Mouse (Mus musculus): ENCODE measurements at regions not wholly inside any gene's neighbourhood (a gene's known extent, or its start where the extent isn't known, plus 50 kb on each side); places are given as distances from the start of the nearest gene placed in this dataset.
A peak's percentile ranks its signal among the peaks of the same experiment; 100 is the strongest.

GRCm38 (mm10) chr15:97578046-97578445 lies 127.6 kb downstream of the Rpap3 start:
- DNase-seq (ENCODE audit: low spot score in 2 of 2) = no peak

DNA sequence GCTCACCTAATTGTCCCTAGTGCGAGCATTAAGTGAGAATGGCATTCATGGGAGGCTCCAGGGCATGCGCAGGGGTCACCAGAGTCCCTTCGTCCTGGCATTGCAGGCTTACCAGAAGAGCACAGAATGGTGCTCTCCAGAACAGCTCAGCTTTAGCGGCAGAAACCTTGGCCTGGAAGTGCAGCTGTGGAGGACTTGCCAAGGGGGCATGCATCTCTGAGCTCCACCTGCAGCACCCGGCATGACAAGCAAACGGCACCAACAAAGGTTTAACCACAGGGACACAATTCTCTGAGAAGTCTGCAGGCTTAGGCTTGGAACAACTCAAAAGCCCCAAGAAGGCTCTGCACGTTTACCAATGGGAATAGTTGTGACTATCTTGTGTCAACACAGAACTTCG lies 128.4 kb downstream of the Rpap3 start:
- DNase-seq (ENCODE audit: low spot score in 2 of 2) = no peak

DNA sequence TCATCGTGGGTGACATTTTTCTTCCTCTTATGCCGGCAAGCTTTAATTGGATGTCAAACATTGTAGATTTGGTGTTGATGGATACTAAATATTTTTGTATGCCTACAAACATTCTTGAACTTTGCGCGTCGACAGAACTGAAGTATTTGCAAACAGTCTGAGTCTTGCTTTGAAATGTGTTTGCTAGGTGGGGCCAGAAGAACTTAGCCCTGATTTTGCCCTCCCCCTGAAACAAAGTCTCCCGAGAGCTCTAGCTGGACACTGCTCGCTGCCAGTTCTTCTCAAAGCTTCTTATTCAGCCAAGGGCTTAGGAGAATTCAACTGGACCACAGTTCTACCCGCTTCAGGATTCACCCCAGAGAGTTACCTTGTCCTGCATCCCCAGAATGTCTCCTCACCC lies 133.0 kb downstream of the Rpap3 start:
- DNase-seq (ENCODE audit: low spot score in 2 of 2) = no peak

GRCm38 (mm10) chr15:97571885-97572284 lies 133.7 kb downstream of the Rpap3 start:
- no peak for DNase-seq (ENCODE audit: low spot score in 2 of 2)

GRCm38 (mm10) chr15:97560096-97560495 lies 145.5 kb downstream of the Rpap3 start:
- DNase-seq (ENCODE audit: low spot score in 2 of 2) = no peak

GRCm38 (mm10) chr15:97558725-97559124 lies 146.9 kb downstream of the Rpap3 start:
- DNase-seq (ENCODE audit: low spot score in 2 of 2) = no peak

GRCm38 (mm10) chr15:97548354-97548753 lies 157.3 kb downstream of the Rpap3 start:
- DNase-seq (ENCODE audit: low spot score in 2 of 2) = no peak

GRCm38 (mm10) chr15:97545034-97545433 lies 160.6 kb downstream of the Rpap3 start:
- no peak for DNase-seq (ENCODE audit: low spot score in 2 of 2)

DNA sequence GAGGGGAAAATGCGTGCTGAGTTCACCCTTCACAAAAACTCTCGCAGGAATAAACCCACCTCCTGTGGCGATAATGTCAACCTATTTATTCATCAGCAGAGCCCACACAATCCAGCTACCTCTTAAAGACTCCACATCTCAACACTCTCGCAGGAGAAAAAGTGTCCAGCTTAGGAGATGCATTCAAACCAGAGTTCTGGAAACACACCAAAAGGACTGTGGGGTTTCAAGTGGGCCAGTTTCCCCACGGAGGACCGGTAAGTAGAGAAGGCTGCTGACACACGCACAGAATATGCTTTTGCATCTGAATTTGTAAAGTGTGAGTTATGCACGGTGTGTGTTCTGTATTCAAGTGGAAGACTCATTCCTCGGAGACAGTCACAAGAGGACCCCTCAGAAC lies 164.0 kb downstream of the Rpap3 start:
- DNase-seq (ENCODE audit: low spot score in 2 of 2) = no peak

DNA sequence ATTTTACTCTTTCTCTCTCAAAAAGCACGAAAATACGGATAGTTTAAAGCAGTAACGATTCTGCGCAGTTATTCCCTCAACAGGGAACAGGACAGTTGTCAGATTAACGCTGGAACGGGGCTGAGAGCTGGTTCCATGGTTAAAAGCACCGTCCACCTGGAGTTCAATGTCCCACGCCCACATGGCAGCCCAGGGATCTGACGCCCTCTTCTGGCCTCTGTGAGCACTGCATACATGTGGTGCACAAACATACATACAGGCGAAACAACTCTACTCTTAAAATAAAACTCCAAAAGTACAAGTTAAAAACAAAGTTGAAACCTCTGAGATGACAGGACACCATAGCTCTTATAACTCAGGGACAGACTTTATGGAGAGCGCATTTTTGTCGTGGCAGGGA lies 169.5 kb downstream of the Rpap3 start:
- no peak for DNase-seq (ENCODE audit: low spot score in 2 of 2)

GRCm38 (mm10) chr15:97534878-97535277 lies 170.7 kb downstream of the Rpap3 start:
- DNase-seq (ENCODE audit: low spot score in 2 of 2) = no peak

GRCm38 (mm10) chr15:97533553-97534291 lies 171.9 kb downstream of the Rpap3 start:
- DNase-seq (ENCODE audit: low spot score in 2 of 2) = no peak

GRCm38 (mm10) chr15:97532346-97532910 lies 173.2 kb downstream of the Rpap3 start:
- peak in 1 of 2 experiments; percentile 48 for DNase-seq (ENCODE audit: low spot score in 2 of 2)

- no peak for DNase-seq (ENCODE audit: low spot score in 2 of 2)
These were observed 177.2 kb downstream of the Rpap3 start for GRCm38 (mm10) chr15:97528291-97529050.

DNA sequence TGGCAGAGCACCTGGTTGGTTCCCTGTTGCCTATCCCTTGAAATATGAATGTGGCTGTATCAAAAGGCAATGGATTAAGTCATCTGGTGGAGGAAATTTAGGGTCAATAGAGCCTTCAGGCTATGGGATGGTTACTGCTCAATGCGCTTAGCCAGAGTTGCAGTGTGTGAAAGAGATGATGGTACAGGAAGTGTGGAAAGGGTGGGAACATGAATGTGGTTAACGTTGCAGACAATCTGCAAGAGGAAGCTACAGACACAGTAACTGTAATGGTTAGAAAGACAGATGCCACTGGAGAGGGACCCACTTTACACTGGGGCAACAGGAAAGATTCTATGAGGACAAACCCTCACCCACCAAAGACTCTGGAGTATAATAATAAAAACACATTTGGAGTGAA lies 185.2 kb downstream of the Rpap3 start:
- no peak for DNase-seq (ENCODE audit: low spot score in 2 of 2)

DNA sequence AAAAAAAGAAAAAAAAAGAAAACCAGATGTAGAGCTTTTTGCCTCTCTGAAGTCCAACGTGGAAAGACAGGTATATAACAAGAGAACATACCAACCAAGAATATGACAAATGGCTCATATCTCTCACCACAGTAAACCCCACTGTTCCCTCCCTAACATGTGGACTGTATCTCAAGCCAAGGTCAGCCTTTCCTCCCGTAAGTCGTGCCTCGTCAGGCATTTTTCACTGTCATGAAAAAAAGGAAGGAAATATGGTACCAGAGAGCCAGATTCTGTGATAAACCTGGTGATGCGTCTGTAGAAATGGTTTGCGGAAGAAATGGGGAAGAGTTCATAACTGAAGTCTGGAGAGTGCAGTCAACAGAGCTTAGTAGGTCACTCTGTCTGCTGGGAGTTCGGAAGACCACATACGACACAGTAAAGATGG lies 185.7 kb downstream of the Rpap3 start:
- no peak for DNase-seq (ENCODE audit: low spot score in 2 of 2)

DNA sequence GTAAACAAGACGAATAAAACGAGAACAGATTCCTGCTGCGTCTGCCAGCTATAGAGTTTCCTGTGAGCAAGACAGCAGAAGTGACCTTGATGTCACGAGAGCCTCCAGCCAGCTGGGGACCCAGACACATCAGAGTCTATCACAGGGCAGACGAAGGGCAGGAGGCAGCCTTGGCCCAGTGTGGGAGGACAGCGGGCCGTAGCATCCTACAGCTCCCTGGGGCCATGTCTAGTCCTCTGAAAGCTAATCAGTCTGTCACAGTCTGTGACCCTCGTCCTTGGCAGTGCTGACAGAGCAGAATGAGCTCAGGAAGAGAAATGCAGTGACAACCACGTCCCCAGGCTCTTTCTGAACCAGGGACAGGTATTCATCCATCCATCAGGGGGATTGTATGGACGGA lies 187.7 kb downstream of the Rpap3 start:
- no peak for DNase-seq (ENCODE audit: low spot score in 2 of 2)

GRCm38 (mm10) chr15:97517188-97517587 lies 188.4 kb downstream of the Rpap3 start:
- DNase-seq (ENCODE audit: low spot score in 2 of 2) = no peak

DNA sequence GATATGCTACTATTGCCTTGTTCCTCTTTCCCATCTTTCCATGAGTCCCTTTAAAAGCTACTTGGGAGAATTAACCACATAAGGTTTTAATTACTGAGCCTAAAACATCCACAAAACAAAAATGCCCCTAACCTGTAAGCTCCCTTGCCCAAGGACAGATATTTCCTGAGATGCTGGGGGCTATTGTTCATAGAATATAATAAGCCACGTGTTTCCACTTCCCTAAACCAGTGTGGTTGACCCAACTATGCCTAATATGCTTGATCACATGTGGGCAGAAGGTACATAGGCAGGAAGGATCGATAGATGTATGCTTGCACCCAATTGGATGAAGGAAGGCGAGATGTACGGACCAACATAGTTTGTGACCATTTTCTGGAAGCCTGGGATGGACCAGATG lies 189.9 kb downstream of the Rpap3 start:
- DNase-seq (ENCODE audit: low spot score in 2 of 2) = no peak

DNA sequence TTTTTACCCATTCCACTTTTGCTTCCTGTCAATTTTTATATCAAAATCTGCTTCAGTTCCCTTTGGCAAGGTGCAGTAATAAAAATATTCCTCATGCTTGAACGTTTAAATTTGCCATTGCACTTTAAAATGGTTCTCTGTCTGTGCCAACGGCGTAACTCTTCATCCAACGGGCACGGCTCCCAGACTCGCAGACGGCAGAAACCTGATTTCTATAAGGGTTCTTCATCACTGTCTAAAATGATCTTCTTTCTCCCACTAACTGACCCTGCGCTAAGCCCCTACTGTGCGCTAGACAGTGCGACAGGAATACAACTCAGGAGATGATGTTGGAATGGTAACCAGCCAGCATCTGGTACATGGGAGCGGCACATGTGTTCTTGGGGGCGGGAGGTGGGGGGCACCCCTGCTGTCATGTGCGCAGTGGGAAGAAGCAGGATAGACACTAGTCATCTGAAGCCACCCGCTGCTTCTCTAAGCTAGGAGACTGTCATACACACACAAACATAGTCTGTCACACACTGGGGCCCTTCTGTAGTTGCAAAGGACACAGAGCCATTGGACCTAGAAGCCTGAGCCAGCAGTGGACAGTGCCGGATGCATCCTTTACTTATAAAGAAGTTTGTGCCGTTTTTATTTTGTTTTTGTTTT lies 197.8 kb downstream of the Rpap3 start:
- DNase-seq (ENCODE audit: low spot score in 2 of 2) = no peak

DNA sequence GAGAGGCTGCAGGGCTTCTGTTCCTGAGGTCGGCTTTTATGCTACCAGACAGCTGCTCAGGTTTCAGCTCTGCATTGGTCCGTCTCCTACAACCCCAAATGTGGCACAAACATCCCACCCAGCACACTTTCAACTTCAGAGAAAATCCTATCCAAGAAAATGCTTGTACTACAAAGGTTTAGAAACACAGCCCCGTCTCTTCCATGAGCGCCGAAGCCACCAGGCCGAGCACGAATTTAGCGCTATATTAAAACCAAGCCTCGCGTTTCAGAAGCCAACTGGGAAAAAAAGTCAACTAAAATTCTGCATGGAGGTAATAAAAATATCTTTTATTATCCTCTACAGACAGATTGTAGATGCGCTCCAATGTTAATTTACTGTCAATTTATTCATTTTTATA lies 198.4 kb downstream of the Rpap3 start:
- DNase-seq (ENCODE audit: low spot score in 2 of 2) = no peak

GRCm38 (mm10) chr15:97505715-97506114 lies 199.9 kb downstream of the Rpap3 start:
- DNase-seq (ENCODE audit: low spot score in 2 of 2) = no peak
